Mouse (Mus musculus) pancreas, adult 10 weeks (tissue): ENCODE results near the gene Edn2. TPM values are rescaled to one million over a fixed set of nuclear protein-coding genes. Genes with fewer than 3 reads are reported as not detected.

ENCODE experiments used
- polyA plus RNA-seq: library from polyadenylated mRNA; stranded (reverse); fragments of 350-450 nt; fragmentation: Illumina TruSeq; extraction: RNeasy Lipid Tissue Mini Kit (QIAGEN cat#74804); gene quantifications from one replicate; pipeline ENCODE4 v1.2.3, GENCODE M21; 2015; ENCODE audit warnings: low read depth, low replicate concordance; ENCODE audit not compliant: insufficient read depth

The Edn2 gene
- not detected for polyA plus RNA-seq

GRCm38 (mm10) chr4:120161166-120161949 lies at the start of gene Edn2:
Gene Edn2 (plus strand): TSS chr4:120161206.

Other genes starting within 250 kb of the Edn2 start
- not detected for gene AL607142.1, start 96.2 kb upstream of the Edn2 start, polyA plus RNA-seq
- 1.7 TPM for gene Foxo6, start 126.1 kb downstream of the Edn2 start, polyA plus RNA-seq
- 6.5 TPM for gene Scmh1, start 244.1 kb downstream of the Edn2 start, polyA plus RNA-seq